In genomic region chr6:32398261-32398660, GRCm38 (mm10) we compare ENCODE assay signal across 17 mouse cellular contexts.
DNase-seq lines count a peak whose midpoint lies in the region; ATAC-seq and TF ChIP-seq lines count a peak whose summit lies in the region.
"Had no signal": no experiment of that assay in that cellular context is flagged by ENCODE, and none has a peak within 500 bp of the region (broad histone marks: within the 10 kb centered on the region; RNA-seq: fewer than 3 reads in every experiment).

No protein-coding gene starts in this region.

- no peak overlapping the region for H3K4me3 ChIP-seq in heart, postnatal 0 days (ENCODE audit: low read depth, low read length)
- H3K4me3 ChIP-seq: embryonic facial prominence, embryonic 10.5 days; forebrain, embryonic 13.5 days; midbrain, embryonic 10.5 days; neural tube, embryonic 13.5 days; stomach, embryonic 15.5 days had no signal

- H3K9ac ChIP-seq in heart, postnatal 0 days (replicated peaks; ENCODE audit: low read depth, low read length): no peak overlapping the region
- H3K9ac ChIP-seq: forebrain, embryonic 13.5 days; neural tube, embryonic 13.5 days; stomach, embryonic 15.5 days had no signal

- no peaks in the 10 kb centered on the region for H3K9me3 ChIP-seq in heart, postnatal 0 days (replicated peaks; ENCODE audit: control insufficient read depth, low read length)
- H3K9me3 ChIP-seq: embryonic facial prominence, embryonic 10.5 days; forebrain, embryonic 13.5 days; midbrain, embryonic 10.5 days; neural tube, embryonic 13.5 days; stomach, embryonic 15.5 days had no signal

- 48% methylated on average over 3 of the region's 3 CpGs for WGBS in heart, postnatal 0 days

- TF ChIP-seq EP300 in heart, postnatal 0 days (IDR thresholded peaks at IDR 0.05; ENCODE audit: low read depth): no peak

- peak; percentile 32 for DNase-seq in adrenal gland, postnatal 10 days
- no peak for DNase-seq in adrenal gland, postnatal 4 days (ENCODE audit: low spot score in 2 of 2)
- DNase-seq in heart, postnatal 0 days (ENCODE audit: low spot score): no peak
- DNase-seq in heart, adult 8-10 months (ENCODE audit: low spot score): no peak
- peak; percentile 53 for DNase-seq in left cerebral cortex, postnatal 4 days
- DNase-seq in left cerebral cortex, postnatal 25 days (ENCODE audit: low spot score in 2 of 2): no peak
- peak; percentile 51 to 55 for DNase-seq in cerebellum, postnatal 36 days
- DNase-seq in frontal cortex, postnatal 36 days (ENCODE audit: low spot score in 2 of 2): no peak
- DNase-seq: adrenal gland, adult 8-10 months; heart, postnatal 36 days had no signal

- ATAC-seq in heart, postnatal 0 days (ENCODE audit: insufficient read depth, low read depth): no peak
- ATAC-seq: forebrain, embryonic 13.5 days; hindbrain, embryonic 16.5 days; intestine, postnatal 0 days had no signal

- no peaks in the 10 kb centered on the region for H3K36me3 ChIP-seq in heart, postnatal 0 days (replicated peaks; ENCODE audit: control insufficient read depth, insufficient read depth, low read length)
- H3K36me3 ChIP-seq: embryonic facial prominence, embryonic 10.5 days; midbrain, embryonic 10.5 days; neural tube, embryonic 13.5 days; stomach, embryonic 15.5 days had no signal

- no peaks in the 10 kb centered on the region for H3K27me3 ChIP-seq in heart, postnatal 0 days (ENCODE audit: control insufficient read depth, insufficient read depth, low read length)
- H3K27me3 ChIP-seq: forebrain, embryonic 13.5 days; neural tube, embryonic 13.5 days; stomach, embryonic 15.5 days had no signal

- TF ChIP-seq CTCF in heart, postnatal 0 days (IDR thresholded peaks at IDR 0.05; ENCODE audit: low read depth): no peak

- no peak overlapping the region for H3K4me2 ChIP-seq in heart, postnatal 0 days (ENCODE audit: low read depth, low read length)
- H3K4me2 ChIP-seq: forebrain, embryonic 13.5 days; neural tube, embryonic 13.5 days; stomach, embryonic 15.5 days had no signal

- peaks cover 21% of the 10 kb centered on the region for H3K4me1 ChIP-seq in heart, postnatal 0 days (ENCODE audit: control insufficient read depth, insufficient read depth)

- 0 out of 2 replicates have a peak overlapping the region, but pooled peaks have one; percentile 94 for H3K27ac ChIP-seq in heart, postnatal 0 days (ENCODE audit: low read depth)
- H3K27ac ChIP-seq: embryonic facial prominence, embryonic 10.5 days; midbrain, embryonic 10.5 days had no signal

- intact Hi-C loops in left cerebral cortex, postnatal 4 days (cut with DNase I): no loop called here
- intact Hi-C loops in left cerebral cortex, postnatal 25 days (cut with DNase I): no loop called here

Comparison
In these comparisons a context has a peak if more than half of its experiments do, and no peak if none do; other contexts are left out.
1. DNase-seq: peak in adrenal gland, postnatal 10 days (single experiment), left cerebral cortex, postnatal 4 days (single experiment) and cerebellum, postnatal 36 days (2 of 2); none in adrenal gland, postnatal 4 days (0 of 2), heart, postnatal 0 days (single experiment), heart, adult 8-10 months (single experiment), left cerebral cortex, postnatal 25 days (0 of 2) and frontal cortex, postnatal 36 days (0 of 2).